Mouse (Mus musculus) limb, embryonic 13.5 days (tissue): ENCODE data around the gene Nr1h2. TPM values are rescaled to one million over a fixed set of nuclear protein-coding genes. Genes with fewer than 3 reads are reported as not detected.

Source experiments
- ATAC-seq: fragments of 200-750 bp; cut with Nextera tagmentation; 2 replicates; pipeline ENCODE4 v1.8.0; 2017; ENCODE audit warnings: low read depth, moderate number of reproducible peaks, moderate TSS enrichment; ENCODE audit not compliant: low FRiP score
- H3K27ac ChIP-seq: fragments of 300-500 bp; sonication (generic); 2 replicates; pipeline ENCODE4 v1.5.1; 2015; ENCODE audit warnings: inconsistent platforms, mild to moderate bottlenecking, moderate library complexity
- H3K27me3 ChIP-seq: fragments of 300-500 bp; sonication (generic); 2 replicates; pipeline ENCODE4 v1.6.1; 2015; ENCODE audit warnings: mild to moderate bottlenecking, inconsistent platforms
- H3K36me3 ChIP-seq: fragments of 300-500 bp; sonication (generic); 2 replicates; pipeline ENCODE4 v1.6.1; 2015; ENCODE audit warnings: inconsistent platforms, mild to moderate bottlenecking, moderate library complexity
- H3K4me1 ChIP-seq: fragments of 300-500 bp; sonication (generic); 2 replicates; pipeline ENCODE4 v1.6.1; 2015; ENCODE audit warnings: inconsistent platforms
- H3K4me2 ChIP-seq: fragments of 300-500 bp; sonication (generic); replicated peaks from 2 replicates; pipeline ENCODE4 v1.6.1; 2015; ENCODE audit warnings: inconsistent platforms, mild to moderate bottlenecking, moderate library complexity
- H3K4me3 ChIP-seq: fragments of 300-500 bp; sonication (generic); 2 replicates; pipeline ENCODE4 v1.5.1; 2015; ENCODE audit warnings: moderate library complexity, mild to moderate bottlenecking, inconsistent platforms
- H3K9ac ChIP-seq: fragments of 300-500 bp; sonication (generic); 2 replicates; pipeline ENCODE4 v1.6.1; 2015; ENCODE audit warnings: mild to moderate bottlenecking, inconsistent platforms
- H3K9me3 ChIP-seq: fragments of 300-500 bp; sonication (generic); 2 replicates; pipeline ENCODE4 v1.6.1; 2016; ENCODE audit warnings: inconsistent platforms
- WGBS: fragments of 180-500 bp; shearing (Covaris S2); methylation state at CpG from one replicate; pipeline ENCODE4 v1.1.7; 2015; 5-methylcytosine and 5-hydroxymethylcytosine counted together
- microRNA-seq: library from miRNA; unstranded; fragments of <30 nt; microRNA quantifications from one replicate; pipeline ENCODE4, GENCODE M21; 2016
- polyA plus RNA-seq: library from polyadenylated mRNA; unstranded; fragments of >200 nt; fragmentation: Nextera tagmentation; extraction: Ambion mirVana; gene quantifications from 2 replicates; pipeline ENCODE4 v1.2.1, GENCODE M21; 2015

The Nr1h2 gene
- polyA plus RNA-seq, 1 experiment from 2014 or later, result 72.4 TPM

- H3K27me3 ChIP-seq, result peaks cover 85% of the 10 kb centered on the region
- ATAC-seq, result no peak
- H3K4me1 ChIP-seq, result peaks cover 14% of the 10 kb centered on the region
- H3K4me3 ChIP-seq, result no peak overlapping the region
- no peak overlapping the region for H3K9ac ChIP-seq
- no peaks in the 10 kb centered on the region for H3K9me3 ChIP-seq
- H3K4me2 ChIP-seq, result no peak overlapping the region
- WGBS, result 74% methylated on average over 2 of the region's 2 CpGs
- H3K36me3 ChIP-seq, result no peaks in the 10 kb centered on the region
- no peak overlapping the region for H3K27ac ChIP-seq
Observed at GRCm38 (mm10) chr7:44523056-44523455, 30.7 kb downstream of the Nr1h2 start.

GRCm38 (mm10) chr7:44521710-44522109 is 32.0 kb downstream of the Nr1h2 start:
- H3K4me1 ChIP-seq, result peaks cover 10% of the 10 kb centered on the region; the same call in 1 of the 2 replicates
- no peaks in the 10 kb centered on the region for H3K9me3 ChIP-seq
- H3K27me3 ChIP-seq, result peaks cover 79% of the 10 kb centered on the region
- peak; percentile 55; the same call in 1 of the 2 replicates for ATAC-seq
- no peak overlapping the region for H3K27ac ChIP-seq
- peak overlapping the region; percentile 50 for H3K4me2 ChIP-seq
- no peaks in the 10 kb centered on the region for H3K36me3 ChIP-seq
- WGBS, result 4% methylated on average over 20 of the region's 20 CpGs
- H3K9ac ChIP-seq, result peak overlapping the region; percentile 43; the same call in 1 of the 2 replicates
- peak overlapping the region; percentile 5; the same call in 1 of the 2 replicates for H3K4me3 ChIP-seq

GRCm38 (mm10) chr7:44520990-44521389 is 32.8 kb downstream of the Nr1h2 start:
- H3K36me3 ChIP-seq, result no peaks in the 10 kb centered on the region
- H3K27ac ChIP-seq, result no peak overlapping the region
- peaks cover 10% of the 10 kb centered on the region; the same call in 1 of the 2 replicates for H3K4me1 ChIP-seq
- no peak for ATAC-seq
- WGBS, result 64% methylated on average over 3 of the region's 3 CpGs
- no peaks in the 10 kb centered on the region for H3K9me3 ChIP-seq
- no peak overlapping the region for H3K4me3 ChIP-seq
- H3K27me3 ChIP-seq, result peaks cover 74% of the 10 kb centered on the region
- H3K4me2 ChIP-seq, result no peak overlapping the region
- H3K9ac ChIP-seq, result no peak overlapping the region

GRCm38 (mm10) chr7:44519240-44519913 is 34.4 kb downstream of the Nr1h2 start:
- Histone ChIP-seq H3K4me1 (0 out of 2 replicates have a peak, but pooled peaks cover 3% of the 10 kb centered on the region), H3K4me3 (no peak overlapping the region), H3K4me2 (no peak overlapping the region), H3K27me3 (peaks cover 60% of the 10 kb centered on the region), H3K36me3 (no peaks in the 10 kb centered on the region), H3K9me3 (no peaks in the 10 kb centered on the region), H3K9ac (no peak overlapping the region), H3K27ac (no peak overlapping the region)
- WGBS, result 72% methylated on average over 9 of the region's 9 CpGs
- ATAC-seq, result no peak

GRCm38 (mm10) chr7:44507491-44507890 is 46.3 kb downstream of the Nr1h2 start:
- Histone ChIP-seq H3K9me3 (peaks cover 1% of the 10 kb centered on the region; the same call in 1 of the 2 replicates), H3K27ac (no peak overlapping the region), H3K36me3 (no peaks in the 10 kb centered on the region), H3K4me3 (no peak overlapping the region), H3K4me2 (no peak overlapping the region), H3K9ac (no peak overlapping the region), H3K27me3 (peaks cover 23% of the 10 kb centered on the region), H3K4me1 (no peaks in the 10 kb centered on the region)
- ATAC-seq, result no peak

GRCm38 (mm10) chr7:44501563-44502115 is 52.1 kb downstream of the Nr1h2 start:
- WGBS, result 36% methylated on average over 5 of the region's 5 CpGs
- Histone ChIP-seq H3K27me3 (peaks cover 13% of the 10 kb centered on the region; the same call in 1 of the 2 replicates), H3K4me1 (peaks cover 6% of the 10 kb centered on the region), H3K27ac (no peak overlapping the region), H3K36me3 (0 out of 2 replicates have a peak, but pooled peaks cover 3% of the 10 kb centered on the region), H3K4me3 (no peak overlapping the region), H3K9me3 (no peaks in the 10 kb centered on the region; the same call in 1 of the 2 replicates), H3K4me2 (no peak overlapping the region), H3K9ac (no peak overlapping the region)
- 0 out of 2 replicates have a peak, but pooled peaks have one; percentile 25 for ATAC-seq

GRCm38 (mm10) chr7:44500046-44500445 is 53.7 kb downstream of the Nr1h2 start:
- Histone ChIP-seq H3K4me3 (no peak overlapping the region), H3K4me2 (no peak overlapping the region), H3K4me1 (peaks cover 14% of the 10 kb centered on the region), H3K27ac (no peak overlapping the region), H3K36me3 (0 out of 2 replicates have a peak, but pooled peaks cover 3% of the 10 kb centered on the region), H3K9ac (no peak overlapping the region), H3K27me3 (peaks cover 13% of the 10 kb centered on the region; the same call in 1 of the 2 replicates), H3K9me3 (no peaks in the 10 kb centered on the region; the same call in 1 of the 2 replicates)
- ATAC-seq, result no peak
- WGBS, result 62% methylated on average over 20 of the region's 20 CpGs

Small RNAs within 50 kb of the gene (microRNA-seq; reads per million reads assigned to microRNA genes)
- gene Mir7053, result 0.52 reads per million

Other genes starting within 250 kb of the Nr1h2 start
- 5.6 and 6.3 TPM in 2 replicates for gene Clec11a, start 247.0 kb downstream of the Nr1h2 start, polyA plus RNA-seq
- gene Shank1, start 243.7 kb downstream of the Nr1h2 start, polyA plus RNA-seq, result 3.1 and 3.3 TPM in 2 replicates
- gene Syt3, start 169.8 kb downstream of the Nr1h2 start, polyA plus RNA-seq, result 3.5 and 4.0 TPM in 2 replicates
- 1.1 TPM in 2 replicates for gene 1700008O03Rik, start 168.1 kb downstream of the Nr1h2 start, polyA plus RNA-seq
- gene Lrrc4b, start 124.9 kb downstream of the Nr1h2 start, polyA plus RNA-seq, result 1.00 and 1.2 TPM in 2 replicates
- 0.36 TPM in 1 of 2 replicates, not detected in the other for gene Aspdh, start 88.6 kb downstream of the Nr1h2 start, polyA plus RNA-seq
- 87.7 and 91.3 TPM in 2 replicates for gene Josd2, start 86.0 kb downstream of the Nr1h2 start, polyA plus RNA-seq
- gene Emc10, start 57.4 kb downstream of the Nr1h2 start, polyA plus RNA-seq, result 104 and 106 TPM in 2 replicates
- gene Fam71e1, start 57.4 kb downstream of the Nr1h2 start, polyA plus RNA-seq, result 22.4 and 22.9 TPM in 2 replicates
- 0.08 and 0.10 TPM in 2 replicates for gene Mybpc2, start 29.3 kb downstream of the Nr1h2 start, polyA plus RNA-seq
- 0.19 and 0.25 TPM in 2 replicates for gene Spib, start 21.9 kb downstream of the Nr1h2 start, polyA plus RNA-seq
- gene Pold1, start 5.1 kb downstream of the Nr1h2 start, polyA plus RNA-seq, result 101 and 105 TPM in 2 replicates
- 1.0 and 1.3 TPM in 2 replicates for gene Napsa, start 18.4 kb upstream of the Nr1h2 start, polyA plus RNA-seq
- gene Kcnc3, start 36.7 kb upstream of the Nr1h2 start, polyA plus RNA-seq, result 0.43 and 0.51 TPM in 2 replicates
- gene Myh14, start 116.9 kb upstream of the Nr1h2 start, polyA plus RNA-seq, result 1.8 and 4.0 TPM in 2 replicates
- not detected in 2 replicates for gene Izumo2, start 154.8 kb upstream of the Nr1h2 start, polyA plus RNA-seq
- gene Vrk3, start 194.5 kb upstream of the Nr1h2 start, polyA plus RNA-seq, result 35.0 and 37.2 TPM in 2 replicates
- gene Zfp473, start 197.1 kb upstream of the Nr1h2 start, polyA plus RNA-seq, result 1.7 and 1.8 TPM in 2 replicates